Mouse (Mus musculus): ENCODE results near the gene Enkd1. TPM values are rescaled to one million over a fixed set of nuclear protein-coding genes. Genes with fewer than 3 reads are reported as not detected.
A peak's percentile ranks its signal among the peaks of the same experiment; 100 is the strongest.

Gene Enkd1
- total RNA-seq (2021): 1 to 10 TPM; 8.2 to 9.9 TPM

- peak; percentile 67 to 68 for DNase-seq (ENCODE audit: extremely low spot score in 1 of 2, low spot score in 1 of 2)
These were observed at the start of gene Enkd1, which contains the start of gene 4933405L10Rik for GRCm38 (mm10) chr8:105707498-105708403. Gene Enkd1, minus strand, starts transcription at chr8:105708210. Gene 4933405L10Rik, plus strand, starts transcription at chr8:105707655.

DNA sequence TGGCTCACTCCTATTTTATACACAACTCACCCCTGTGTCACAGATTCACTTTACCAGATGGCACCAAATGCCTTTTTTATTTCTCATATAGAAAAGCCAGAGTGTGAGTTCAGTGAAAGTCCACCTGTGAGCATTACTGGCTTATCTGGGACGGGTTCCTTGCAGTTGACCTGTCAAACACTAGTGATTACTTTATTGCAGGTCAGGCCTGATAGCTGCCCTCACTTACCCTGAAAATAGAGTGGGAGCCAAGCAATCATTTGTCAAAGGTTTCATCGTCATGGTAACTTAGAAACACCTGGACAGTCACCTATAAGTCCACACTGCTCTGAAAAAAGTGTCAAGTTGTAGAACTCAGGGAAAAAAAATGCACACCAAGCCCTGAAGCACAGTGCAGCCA, 46.7 kb upstream of the Enkd1 start:
- no peak for DNase-seq (ENCODE audit: extremely low spot score in 1 of 2, low spot score in 1 of 2)

GRCm38 (mm10) chr8:105753916-105754315, 45.9 kb upstream of the Enkd1 start:
- no peak for DNase-seq (ENCODE audit: extremely low spot score in 1 of 2, low spot score in 1 of 2)

DNA sequence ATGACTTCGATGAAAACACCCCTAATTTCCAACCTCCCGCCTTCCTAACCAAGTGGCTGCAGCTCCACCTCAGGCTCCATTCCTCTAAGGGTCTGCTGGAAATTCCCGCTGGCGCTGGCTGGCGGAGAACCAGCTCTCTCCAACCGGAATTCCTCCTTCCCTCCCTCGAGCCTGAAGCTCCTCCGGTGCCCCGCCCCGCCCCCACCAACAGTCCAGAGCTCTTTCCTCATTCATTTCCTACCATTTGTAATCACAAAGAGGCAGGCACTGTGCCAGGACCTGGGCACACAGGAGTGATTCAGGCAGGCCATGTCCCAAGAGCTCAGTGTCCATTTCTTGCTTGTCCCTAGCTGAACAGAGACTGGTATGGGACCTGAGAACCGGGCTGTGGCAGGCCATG, 42.6 kb upstream of the Enkd1 start:
- peak in 1 of 2 experiments; percentile 55 for DNase-seq (ENCODE audit: extremely low spot score in 1 of 2, low spot score in 1 of 2)

DNA sequence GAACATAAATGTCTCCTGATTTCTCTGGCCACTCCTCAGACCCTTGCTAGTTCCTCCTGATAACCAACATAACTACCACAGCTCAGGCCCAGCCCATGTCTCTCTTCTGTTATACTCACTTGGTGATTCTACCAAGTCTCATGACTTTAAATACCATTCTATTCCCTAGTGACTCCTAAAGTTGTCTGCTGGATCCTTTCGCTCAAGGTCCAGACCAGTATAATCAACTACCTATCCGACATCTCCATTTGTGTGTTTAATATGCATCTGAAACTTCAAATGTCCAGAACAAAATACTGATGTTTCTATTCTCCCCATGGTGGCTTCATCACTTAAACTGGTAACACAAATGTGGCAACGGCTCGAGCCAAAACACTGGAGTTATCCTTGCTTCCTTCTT, 35.3 kb upstream of the Enkd1 start:
- no peak for DNase-seq (ENCODE audit: extremely low spot score in 1 of 2, low spot score in 1 of 2)

- DNase-seq (ENCODE audit: extremely low spot score in 1 of 2, low spot score in 1 of 2): no peak
These were observed 31.2 kb upstream of the Enkd1 start for GRCm38 (mm10) chr8:105739216-105739615.

- no peak for DNase-seq (ENCODE audit: extremely low spot score in 1 of 2, low spot score in 1 of 2)
These were observed 24.2 kb upstream of the Enkd1 start for GRCm38 (mm10) chr8:105732186-105732585.

- DNase-seq (ENCODE audit: extremely low spot score in 1 of 2, low spot score in 1 of 2): no peak
These were observed 19.6 kb upstream of the Enkd1 start for GRCm38 (mm10) chr8:105727397-105728124.

GRCm38 (mm10) chr8:105725726-105726125, 17.7 kb upstream of the Enkd1 start:
- DNase-seq (ENCODE audit: extremely low spot score in 1 of 2, low spot score in 1 of 2): no peak

- no peak for DNase-seq (ENCODE audit: extremely low spot score in 1 of 2, low spot score in 1 of 2)
These were observed 14.9 kb upstream of the Enkd1 start for GRCm38 (mm10) chr8:105722861-105723260.

GRCm38 (mm10) chr8:105719637-105720036, 11.6 kb upstream of the Enkd1 start:
- DNase-seq (ENCODE audit: extremely low spot score in 1 of 2, low spot score in 1 of 2): no peak

DNA sequence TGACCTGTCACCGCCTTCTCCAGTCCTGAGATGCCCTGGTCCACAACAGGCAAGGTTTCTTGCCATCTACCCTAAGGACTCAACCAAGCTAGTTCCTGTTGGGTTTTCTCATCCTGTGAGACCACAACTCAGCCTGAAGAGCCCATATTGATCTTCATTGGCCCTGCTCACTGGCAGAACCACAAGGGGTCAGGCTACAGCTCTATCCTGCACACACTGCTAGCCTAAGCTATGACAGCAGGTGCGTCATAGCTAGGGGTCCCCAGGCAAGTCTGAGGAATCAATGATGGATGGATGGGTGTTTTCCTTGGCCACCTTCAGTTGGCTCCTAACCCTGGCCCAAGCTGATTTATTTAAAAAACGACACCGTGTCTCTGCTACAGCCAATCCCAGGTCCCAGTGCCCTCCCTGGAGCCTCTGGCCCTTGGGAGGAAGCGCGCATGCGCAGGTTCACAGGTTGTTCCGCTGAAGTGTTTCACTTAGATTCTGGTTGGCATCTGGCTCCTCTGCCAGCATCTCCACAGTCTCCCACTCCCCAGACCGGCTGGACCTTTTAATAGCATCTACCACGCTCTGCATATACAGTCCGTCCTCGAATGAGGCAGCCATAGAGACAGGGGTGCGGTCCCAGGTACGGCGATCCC, 8.4 kb upstream of the Enkd1 start:
- no peak for DNase-seq (ENCODE audit: extremely low spot score in 1 of 2, low spot score in 1 of 2)

DNA sequence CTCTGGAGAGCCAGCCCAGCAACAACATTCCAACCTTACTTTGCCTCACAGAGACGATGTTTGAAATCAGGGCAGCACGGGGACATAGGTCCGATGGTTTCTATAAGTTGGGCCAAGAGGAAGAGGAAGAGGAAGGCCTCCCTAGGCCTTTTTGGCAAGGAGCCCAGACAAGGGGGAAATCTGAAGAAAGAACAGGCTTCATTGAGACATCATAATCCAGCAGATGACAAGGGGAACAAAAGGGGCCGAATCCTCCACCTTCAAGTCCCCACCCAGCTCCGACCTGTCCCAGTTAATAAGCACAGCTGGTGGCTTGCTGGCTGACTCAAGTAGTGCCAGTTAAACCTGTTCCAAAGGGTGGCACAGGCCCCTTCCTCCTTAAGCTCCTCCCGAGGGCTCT, 7.0 kb upstream of the Enkd1 start:
- DNase-seq (ENCODE audit: extremely low spot score in 1 of 2, low spot score in 1 of 2): no peak

DNA sequence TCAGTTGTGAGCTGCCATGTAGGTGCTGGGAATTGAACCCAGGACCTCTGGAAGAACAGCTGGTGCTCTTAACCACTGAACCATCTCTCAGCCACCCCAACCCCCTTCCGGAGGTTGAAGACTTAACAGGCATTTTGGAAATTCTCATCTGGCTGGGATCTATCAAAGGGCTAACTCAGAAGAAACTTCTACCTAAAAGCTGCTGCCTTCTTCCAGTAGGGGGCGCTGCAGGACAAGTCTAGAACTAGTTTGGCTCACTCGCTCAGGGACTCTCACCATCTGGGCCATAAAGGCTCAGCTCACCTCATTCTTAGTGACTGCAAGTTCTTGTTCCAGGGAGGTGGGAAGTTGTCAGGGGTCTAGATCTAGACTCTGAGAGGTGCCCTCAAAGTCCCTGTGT, 6.1 kb upstream of the Enkd1 start:
- peak; percentile 80 to 96 for DNase-seq (ENCODE audit: extremely low spot score in 1 of 2, low spot score in 1 of 2)

- DNase-seq (ENCODE audit: extremely low spot score in 1 of 2, low spot score in 1 of 2): no peak
These were observed 4.3 kb upstream of the Enkd1 start for GRCm38 (mm10) chr8:105712286-105712685.

DNA sequence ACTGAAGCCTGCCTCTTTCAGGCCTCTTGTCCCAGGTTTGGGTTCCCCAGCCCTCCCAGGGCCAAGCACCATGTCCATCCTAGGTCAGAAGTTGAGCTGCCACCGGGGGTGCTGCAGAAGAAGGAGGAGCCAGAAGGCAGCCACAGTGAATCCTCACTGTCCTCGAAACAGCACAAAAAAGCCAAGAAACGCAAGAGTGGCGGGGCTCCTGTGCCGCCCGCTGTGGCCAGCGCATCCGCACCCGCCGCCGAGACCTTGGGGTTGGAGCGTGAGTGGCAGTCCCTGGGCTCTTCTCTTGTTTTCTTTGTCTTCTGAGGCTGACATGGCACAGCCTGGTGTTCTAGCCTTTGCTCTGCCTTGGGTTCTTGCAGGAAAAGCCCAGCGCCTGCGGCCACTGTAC, 1.3 kb upstream of the Enkd1 start:
- no peak for DNase-seq (ENCODE audit: extremely low spot score in 1 of 2, low spot score in 1 of 2)

DNA sequence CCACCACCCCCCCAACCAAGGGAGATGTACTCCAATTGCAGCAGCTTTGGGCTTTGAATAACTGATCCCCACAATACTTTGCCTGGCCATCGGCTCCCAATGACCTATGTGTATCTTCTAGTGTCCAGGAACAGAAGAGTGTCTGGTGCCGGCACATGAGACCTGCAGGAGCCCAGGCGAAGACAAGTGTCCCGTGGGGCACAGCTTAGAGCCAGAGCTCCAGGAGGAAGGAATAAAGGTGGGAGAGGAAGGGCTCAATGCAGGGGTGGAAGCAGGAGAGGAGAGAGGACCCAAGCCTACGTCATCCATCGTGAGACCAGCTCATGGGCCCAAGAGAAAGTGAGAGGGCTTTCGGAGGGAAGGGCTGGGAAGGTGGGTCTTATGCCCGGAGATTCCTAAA, 665 bp upstream of the Enkd1 start:
- no peak for DNase-seq (ENCODE audit: extremely low spot score in 1 of 2, low spot score in 1 of 2)

- no peak for DNase-seq (ENCODE audit: extremely low spot score in 1 of 2, low spot score in 1 of 2)
These were observed 1.6 kb downstream of the Enkd1 start for GRCm38 (mm10) chr8:105706426-105706825.

DNA sequence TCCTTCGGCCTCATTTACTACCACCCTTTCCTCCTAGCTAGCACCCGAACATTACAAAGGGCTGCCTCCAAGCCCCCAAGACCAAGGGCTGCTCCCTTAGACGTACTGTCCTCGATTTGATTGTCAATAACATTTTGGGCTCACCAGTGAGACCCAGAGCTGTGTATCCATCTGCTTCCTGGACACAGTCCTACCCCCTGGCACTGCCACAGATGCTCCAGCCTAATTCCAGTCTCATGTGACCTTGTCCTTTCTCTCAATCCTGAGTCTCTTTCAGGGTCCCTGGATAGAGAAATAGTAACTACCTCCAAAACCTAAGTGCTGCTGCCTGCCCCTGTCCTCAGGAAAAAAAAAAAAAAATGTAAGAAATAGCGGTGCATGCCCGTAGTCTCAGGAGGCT, 3.1 kb downstream of the Enkd1 start:
- no peak for DNase-seq (ENCODE audit: extremely low spot score in 1 of 2, low spot score in 1 of 2)

DNA sequence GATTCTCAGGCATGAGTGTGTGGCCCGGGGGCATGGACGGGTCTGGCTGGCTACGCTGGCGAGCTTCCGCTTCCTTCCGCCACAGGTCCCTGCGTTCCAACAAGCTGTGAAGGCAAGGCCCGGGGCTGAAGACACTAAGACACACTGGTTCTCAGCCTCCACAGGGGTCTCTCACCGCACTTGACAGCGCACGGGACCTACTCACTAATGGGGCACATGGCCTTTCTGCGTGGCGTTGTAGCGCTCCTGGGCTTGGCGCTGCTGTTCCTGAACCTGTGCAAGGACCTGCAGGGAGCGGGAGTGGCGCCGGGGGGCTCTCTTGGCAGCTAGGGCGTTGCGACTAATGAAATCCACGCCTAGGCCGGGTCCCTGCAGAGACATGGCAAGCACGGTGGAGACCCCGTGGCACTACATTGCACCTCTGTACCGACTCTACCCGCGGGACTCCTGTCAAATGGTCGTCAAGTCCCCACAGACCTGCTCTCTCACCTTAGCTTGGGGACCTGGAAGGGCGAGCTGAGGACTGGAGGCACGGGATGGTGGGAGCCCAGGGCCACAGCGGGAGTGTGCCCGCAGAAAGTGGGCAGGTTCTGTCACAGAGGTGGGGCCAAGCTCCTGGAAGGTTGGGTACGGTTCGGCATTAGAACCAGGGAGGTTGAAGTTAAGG, 3.7 kb downstream of the Enkd1 start:
- no peak for DNase-seq (ENCODE audit: extremely low spot score in 1 of 2, low spot score in 1 of 2)

Data from layer of hippocampus, postnatal 25 days (tissue).